Mouse (Mus musculus) myocyte (in vitro differentiated cells): Measurements from ENCODE around the gene Ispd. TPM values are rescaled to one million over a fixed set of nuclear protein-coding genes. Genes with fewer than 3 reads are reported as not detected.

Source experiments
- H3K27me3 ChIP-seq: one replicate; pipeline ENCODE4 v1.6.1; 2011; ENCODE audit not compliant: control insufficient read depth, insufficient read depth, insufficient read length
- H3K36me3 ChIP-seq: one replicate; pipeline ENCODE4 v1.6.1; 2011; ENCODE audit not compliant: control insufficient read depth, insufficient read depth
- H3K4me2 ChIP-seq: one replicate; pipeline ENCODE4 v1.6.1; 2011; ENCODE audit warnings: low read depth, control low read depth
- H3K4me3 ChIP-seq: one replicate; pipeline ENCODE4 v1.5.1; 2011; ENCODE audit warnings: mild to moderate bottlenecking, control low read depth, moderate library complexity
- H3K79me2 ChIP-seq: one replicate; pipeline ENCODE4 v1.6.1; 2011; ENCODE audit not compliant: control insufficient read depth, insufficient read depth
- H3ac ChIP-seq: one replicate; pipeline ENCODE4 v1.6.1; 2011; ENCODE audit not compliant: control insufficient read depth, insufficient read length
- CEBPB ChIP-seq: IDR thresholded peaks from 2 replicates; pipeline ENCODE4 v1.6.1; 2011; ENCODE audit warnings: mild to moderate bottlenecking, moderate library complexity; ENCODE audit not compliant: poor library complexity, insufficient read depth, severe bottlenecking
- E2F4 ChIP-seq: IDR thresholded peaks from one replicate; pipeline ENCODE4 v1.6.1; 2011; ENCODE audit warnings: mild to moderate bottlenecking, control low read depth, moderate library complexity; ENCODE audit not compliant: insufficient read depth
- MAX ChIP-seq: IDR thresholded peaks from one replicate; pipeline ENCODE4 v1.6.1; 2011; ENCODE audit warnings: low read depth, mild to moderate bottlenecking, control low read depth
- MYOD1 ChIP-seq, 3 experiments: IDR thresholded peaks; one replicate each; pipeline ENCODE4 v1.6.1; 2011; ENCODE audit warnings: control low read depth in 2 of 3, low read depth in 2 of 3, mild to moderate bottlenecking in 2 of 3, moderate library complexity in 1 of 3; ENCODE audit not compliant: insufficient read length in 2 of 3, control insufficient read depth in 1 of 3
- MYOG ChIP-seq, 3 experiments: IDR thresholded peaks; one replicate each; pipeline ENCODE4 v1.6.1; 2011; ENCODE audit warnings: control low read depth in 2 of 3, low read depth in 2 of 3, mild to moderate bottlenecking in 2 of 3; ENCODE audit not compliant: insufficient read length in 2 of 3, control insufficient read depth in 1 of 3, insufficient read depth in 1 of 3
- POLR2A ChIP-seq: IDR thresholded peaks from one replicate; pipeline ENCODE4 v1.6.1; 2011; ENCODE audit warnings: low read depth, mild to moderate bottlenecking, control low read depth, moderate library complexity; ENCODE audit not compliant: insufficient read length
- POLR2AphosphoS2 ChIP-seq: IDR thresholded peaks from one replicate; pipeline ENCODE4 v1.6.1; 2011; ENCODE audit warnings: low read depth, control low read depth; ENCODE audit not compliant: insufficient read length
- REST ChIP-seq: IDR thresholded peaks from one replicate; pipeline ENCODE4 v1.6.1; 2011; ENCODE audit warnings: mild to moderate bottlenecking, control low read depth, moderate library complexity; ENCODE audit not compliant: insufficient read depth, insufficient read length
- SRF ChIP-seq: IDR thresholded peaks from one replicate; pipeline ENCODE4 v1.6.1; 2011; ENCODE audit warnings: low read depth; ENCODE audit not compliant: control insufficient read depth, insufficient read length
- TCF12 ChIP-seq: IDR thresholded peaks from one replicate; pipeline ENCODE4 v1.6.1; 2011; ENCODE audit warnings: mild to moderate bottlenecking, control low read depth; ENCODE audit not compliant: poor library complexity, insufficient read depth, severe bottlenecking
- TCF3 ChIP-seq: IDR thresholded peaks from one replicate; pipeline ENCODE4 v1.6.1; 2011; ENCODE audit warnings: low read depth, control low read depth; ENCODE audit not compliant: insufficient read length
- USF1 ChIP-seq: IDR thresholded peaks from one replicate; pipeline ENCODE4 v1.6.1; 2011; ENCODE audit warnings: low read depth, mild to moderate bottlenecking, control low read depth, moderate library complexity
- polyA plus RNA-seq: library from polyadenylated mRNA; unstranded; fragments of >200 nt; fragmentation: generic; extraction: Trizol; gene quantifications from one replicate; pipeline ENCODE4 v1.2.1, GENCODE M21; 2012; ENCODE audit warnings: missing spikeins

The Ispd gene
- polyA plus RNA-seq, 1 experiment: 1.6 TPM

GRCm38 (mm10) chr12:36471411-36471810 lies 90.2 kb downstream of the Ispd start:
- TF ChIP-seq TCF12: no peak
- TF ChIP-seq POLR2A: no peak
- no peak for TF ChIP-seq SRF
- no peak for TF ChIP-seq MAX
- no peak for TF ChIP-seq USF1
- no peak for TF ChIP-seq MYOG (IDR thresholded peaks at IDR 0.05; ENCODE audit: control insufficient read depth in 1 of 3, insufficient read depth in 1 of 3, insufficient read length in 2 of 3, low read depth in 2 of 3)
- no peak for TF ChIP-seq POLR2AphosphoS2
- no peak for TF ChIP-seq TCF3
- TF ChIP-seq REST: no peak
- TF ChIP-seq CEBPB: no peak
- no peak for TF ChIP-seq MYOD1 (IDR thresholded peaks at IDR 0.05; ENCODE audit: control insufficient read depth in 1 of 3, insufficient read length in 2 of 3, low read depth in 2 of 3)
- TF ChIP-seq E2F4: no peak
- no peak overlapping the region for H3ac ChIP-seq

GRCm38 (mm10) chr12:36474171-36474570 lies 92.9 kb downstream of the Ispd start:
- Histone ChIP-seq H3K4me2 (no peak overlapping the region), H3K4me3 (no peak overlapping the region)
- no peak for TF ChIP-seq CEBPB
- TF ChIP-seq TCF3: no peak
- TF ChIP-seq POLR2AphosphoS2: no peak
- TF ChIP-seq MYOD1 (IDR thresholded peaks at IDR 0.05; ENCODE audit: control insufficient read depth in 1 of 3, insufficient read length in 2 of 3, low read depth in 2 of 3): no peak
- TF ChIP-seq TCF12: no peak
- TF ChIP-seq MAX: no peak
- TF ChIP-seq E2F4: no peak
- TF ChIP-seq SRF: no peak
- TF ChIP-seq REST: no peak
- TF ChIP-seq POLR2A: no peak
- no peak for TF ChIP-seq USF1

More at GRCm38 (mm10) chr12:36471411-36471810, 90.2 kb downstream of the Ispd start:
- Histone ChIP-seq H3K79me2 (no peaks in the 10 kb centered on the region), H3K27me3 (no peaks in the 10 kb centered on the region), H3K36me3 (no peaks in the 10 kb centered on the region), H3K4me2 (no peak overlapping the region), H3K4me3 (no peak overlapping the region)

DNA sequence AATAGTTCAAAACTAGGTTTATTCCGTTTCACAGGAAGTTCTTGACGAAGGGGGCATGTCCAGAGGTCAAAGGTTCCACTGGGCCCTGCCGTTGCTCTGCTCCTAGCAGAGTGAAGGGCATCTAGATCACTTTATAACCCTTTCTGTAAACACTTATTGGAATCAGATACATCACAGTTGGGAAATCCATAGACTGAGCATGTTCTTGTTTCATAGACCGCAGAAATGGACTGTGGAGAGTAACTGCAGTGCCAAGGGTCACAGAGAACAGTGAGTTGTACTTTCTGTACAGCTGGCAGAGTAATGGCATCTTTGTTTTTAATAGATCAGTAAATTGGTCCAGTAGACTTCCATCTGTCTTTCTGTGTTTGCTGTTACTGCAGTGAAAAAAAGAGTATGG lies 94.0 kb downstream of the Ispd start:
- Histone ChIP-seq H3K4me2 (no peak overlapping the region), H3K36me3 (no peaks in the 10 kb centered on the region), H3K4me3 (no peak overlapping the region), H3K79me2 (no peaks in the 10 kb centered on the region), H3K27me3 (no peaks in the 10 kb centered on the region), H3ac (no peak overlapping the region)
- TF ChIP-seq TCF12 (no peak), MYOG (IDR thresholded peaks at IDR 0.05; ENCODE audit: control insufficient read depth in 1 of 3, insufficient read depth in 1 of 3, insufficient read length in 2 of 3, low read depth in 2 of 3) (no peak), USF1 (no peak), E2F4 (no peak), POLR2A (no peak), POLR2AphosphoS2 (no peak), SRF (no peak), MAX (no peak), REST (no peak), MYOD1 (IDR thresholded peaks at IDR 0.05; ENCODE audit: control insufficient read depth in 1 of 3, insufficient read length in 2 of 3, low read depth in 2 of 3) (no peak), CEBPB (no peak), TCF3 (no peak)

More at GRCm38 (mm10) chr12:36474171-36474570, 92.9 kb downstream of the Ispd start:
- no peaks in the 10 kb centered on the region for H3K36me3 ChIP-seq
- H3K79me2 ChIP-seq: no peaks in the 10 kb centered on the region
- no peak overlapping the region for H3ac ChIP-seq
- no peaks in the 10 kb centered on the region for H3K27me3 ChIP-seq

DNA sequence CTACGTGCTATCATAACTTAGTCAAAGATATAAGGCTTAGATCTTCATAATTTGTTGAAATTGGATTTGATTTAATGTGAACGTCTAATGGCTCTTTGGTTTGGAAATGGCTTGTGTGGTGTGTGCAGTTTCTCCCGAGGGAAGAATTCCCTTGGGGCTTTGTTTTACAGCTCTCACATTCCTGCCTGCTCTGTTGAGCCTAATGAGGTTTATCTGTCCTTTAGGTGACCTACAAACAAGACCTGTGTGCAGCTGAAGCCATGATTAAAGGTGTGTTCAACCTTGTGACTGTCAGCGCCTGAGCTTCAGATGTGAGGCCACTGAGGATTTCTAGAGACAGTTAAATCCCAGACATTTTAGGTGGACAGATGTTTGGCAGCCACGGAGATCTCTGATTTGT lies 95.2 kb downstream of the Ispd start:
- Histone ChIP-seq H3K27me3 (no peaks in the 10 kb centered on the region), H3K79me2 (no peaks in the 10 kb centered on the region), H3K36me3 (no peaks in the 10 kb centered on the region), H3K4me2 (no peak overlapping the region), H3ac (no peak overlapping the region), H3K4me3 (no peak overlapping the region)
- no peak for TF ChIP-seq CEBPB
- TF ChIP-seq MYOD1 (IDR thresholded peaks at IDR 0.05; ENCODE audit: control insufficient read depth in 1 of 3, insufficient read length in 2 of 3, low read depth in 2 of 3): no peak
- no peak for TF ChIP-seq TCF12
- TF ChIP-seq MAX: no peak
- TF ChIP-seq REST: no peak
- no peak for TF ChIP-seq TCF3
- TF ChIP-seq SRF: no peak

DNA sequence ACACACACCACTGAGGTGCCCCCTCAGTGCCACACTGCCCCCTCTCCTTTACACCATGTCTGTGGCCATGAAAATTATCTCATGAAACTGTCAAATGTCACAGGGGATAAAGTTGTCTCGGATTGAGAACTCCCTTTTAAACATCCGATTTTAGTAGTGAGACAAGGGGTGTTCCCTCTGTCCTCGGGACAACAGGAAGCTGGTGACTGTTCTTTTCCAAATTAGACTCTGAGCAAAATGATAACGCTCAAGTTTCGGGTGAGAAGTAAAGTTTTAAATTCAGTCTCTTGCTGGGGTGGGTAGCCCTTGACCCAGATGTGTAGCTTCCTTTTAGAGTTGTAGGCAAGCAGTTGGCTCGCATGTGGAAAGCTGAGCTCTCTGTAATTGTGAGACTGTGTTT lies 96.3 kb downstream of the Ispd start:
- no peak overlapping the region for H3K4me3 ChIP-seq
- no peaks in the 10 kb centered on the region for H3K36me3 ChIP-seq
- no peak overlapping the region for H3ac ChIP-seq
- no peak overlapping the region for H3K4me2 ChIP-seq
- H3K27me3 ChIP-seq: no peaks in the 10 kb centered on the region
- no peaks in the 10 kb centered on the region for H3K79me2 ChIP-seq
- TF ChIP-seq SRF: no peak
- TF ChIP-seq POLR2AphosphoS2: no peak
- no peak for TF ChIP-seq MYOG (IDR thresholded peaks at IDR 0.05; ENCODE audit: control insufficient read depth in 1 of 3, insufficient read depth in 1 of 3, insufficient read length in 2 of 3, low read depth in 2 of 3)
- no peak for TF ChIP-seq CEBPB
- TF ChIP-seq POLR2A: no peak
- no peak for TF ChIP-seq USF1
- TF ChIP-seq REST: no peak
- TF ChIP-seq MAX: no peak
- TF ChIP-seq TCF12: no peak
- no peak for TF ChIP-seq MYOD1 (IDR thresholded peaks at IDR 0.05; ENCODE audit: control insufficient read depth in 1 of 3, insufficient read length in 2 of 3, low read depth in 2 of 3)
- no peak for TF ChIP-seq E2F4
